Mouse (Mus musculus) gastrocnemius, postnatal 10 days (tissue): Measurements from ENCODE around the gene Ift20. TPM values are rescaled to one million over a fixed set of nuclear protein-coding genes. Genes with fewer than 3 reads are reported as not detected.

Experiments
- DNase-seq: peaks from one replicate; pipeline ENCODE4 v3.0.0; 2021; ENCODE audit warnings: mixed read lengths
- long read RNA-seq, 2 experiments: library from polyadenylated mRNA; stranded (forward); transcript quantifications; one replicate each; pipeline ENCODE4 v2.0.0; 2021
- total RNA-seq, 2 experiments: library from RNA; stranded (reverse); gene quantifications; 2 replicates each; pipeline ENCODE4 v1.2.3; 2021

The Ift20 gene
- total RNA-seq: 10 to 100 TPM; 28.0 to 39.1 TPM
- long read RNA-seq, experiment 1, transcript Ift20-203 (6 exons, 1,141 nt): major isoform, 13 of 25 reads
- long read RNA-seq, experiment 1, transcript Ift20-202 (5 exons, 582 nt): minor isoform, 8 of 25 reads
- long read RNA-seq, experiment 1, partial matches to known transcripts: 0 of 25 reads
- long read RNA-seq, experiment 1, other reads (novel, unspliced or antisense): 2 of 25 reads
- long read RNA-seq, experiment 2, transcript Ift20-203 (6 exons, 1,141 nt): major isoform, 18 of 23 reads
- long read RNA-seq, experiment 2, partial matches to known transcripts: 0 of 23 reads
- long read RNA-seq, experiment 2, other reads (novel, unspliced or antisense): 0 of 23 reads

DNA sequence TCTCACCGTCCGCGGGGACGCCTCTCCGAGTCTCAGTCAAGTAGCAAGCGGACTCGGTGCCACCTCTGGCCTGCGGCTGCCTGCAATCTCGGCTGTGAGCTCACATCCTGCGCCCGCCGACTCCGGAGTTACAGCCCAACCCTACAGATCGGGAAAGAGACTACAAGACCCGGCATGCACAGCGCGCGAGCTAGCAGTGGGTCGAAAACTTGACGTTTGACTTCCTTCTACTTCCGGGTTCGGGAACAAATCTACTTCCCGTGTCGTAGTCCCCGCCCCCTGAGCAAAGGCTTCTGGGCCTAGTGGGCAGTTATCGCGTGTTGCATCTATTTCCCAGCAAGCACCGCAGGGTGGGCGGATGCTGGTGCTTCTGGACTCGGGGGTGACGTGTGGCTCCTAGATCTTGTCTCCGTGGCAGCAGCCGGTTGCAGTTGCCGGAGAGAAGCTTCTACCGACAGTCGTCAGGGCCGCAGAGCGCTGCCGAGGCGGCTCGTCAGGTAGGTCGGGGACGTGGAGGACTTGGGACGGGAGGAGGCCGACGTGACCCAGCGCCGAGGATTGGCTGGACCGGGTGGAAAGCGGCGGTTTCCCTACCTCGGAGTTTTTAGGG lies at the start of gene Ift20, which contains the start of gene Tnfaip1:
Gene Ift20 (plus strand): TSS at position 282 of the 610 bp plus-strand sequence.
Gene Tnfaip1 (minus strand): TSS at position 253 of the 610 bp plus-strand sequence.
- peak; percentile 90 for DNase-seq

DNA sequence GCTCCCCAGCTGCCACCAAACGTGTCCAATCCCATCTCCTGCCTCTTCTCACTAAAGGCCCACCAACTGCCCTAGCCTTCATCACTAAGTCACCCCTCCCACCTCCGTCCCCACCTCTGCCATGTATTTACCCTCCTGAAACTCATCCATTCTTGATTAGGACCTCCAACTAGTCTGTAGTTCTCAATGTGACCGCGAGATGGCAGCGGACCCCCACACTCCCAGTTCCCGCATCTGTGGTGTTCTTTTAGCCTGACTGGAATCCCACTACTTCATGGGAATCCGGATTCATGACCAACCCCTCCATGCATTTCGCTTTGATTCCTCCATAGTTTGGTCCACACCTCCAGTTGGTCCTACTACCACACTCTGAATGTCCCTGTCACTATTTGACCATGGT lies 48.0 kb upstream of the Ift20 start:
- DNase-seq: peak; percentile 74

DNA sequence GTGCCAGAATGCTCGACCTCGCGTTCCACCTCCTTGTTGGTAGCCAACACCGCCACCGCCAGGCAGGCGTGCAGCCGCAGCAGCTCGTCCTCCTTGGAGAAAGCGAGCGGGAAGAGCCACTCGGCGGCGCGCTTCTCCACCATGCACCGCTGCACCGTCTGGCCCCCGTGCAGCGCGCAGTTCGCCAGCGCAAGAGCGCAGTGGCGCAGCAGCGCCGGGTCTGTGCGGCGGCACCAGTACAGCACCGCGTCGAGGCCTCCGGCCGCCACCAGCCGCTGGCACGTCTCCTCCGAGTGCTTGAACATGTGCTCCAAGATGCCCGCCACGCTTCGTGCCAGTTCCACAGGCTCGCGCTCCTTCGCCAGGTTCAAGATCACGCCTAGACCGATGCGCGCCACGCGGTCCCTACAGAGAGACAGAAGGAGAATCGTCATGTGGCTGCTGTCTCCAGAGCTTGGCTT lies 45.4 kb upstream of the Ift20 start:
- DNase-seq: no peak

DNA sequence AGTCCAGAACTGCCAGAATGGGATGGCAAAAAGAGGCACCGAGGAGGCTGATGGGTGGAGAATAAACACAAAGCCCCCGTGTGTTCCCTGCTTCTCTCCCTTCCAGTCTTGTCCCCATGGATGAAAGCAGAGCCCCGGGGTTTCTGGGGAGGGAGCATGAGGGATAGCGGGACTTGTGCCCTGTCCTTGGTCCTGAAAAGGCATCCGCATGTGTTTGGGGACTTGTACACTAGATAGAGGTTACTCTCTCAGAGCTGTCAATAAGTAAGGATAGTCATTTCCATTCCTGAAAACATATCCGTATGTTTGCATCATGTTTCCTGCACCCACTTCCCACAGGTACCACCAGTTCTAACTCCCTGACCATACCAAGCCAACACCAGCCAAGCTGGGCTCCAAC lies 40.3 kb upstream of the Ift20 start:
- DNase-seq: peak; percentile 25

DNA sequence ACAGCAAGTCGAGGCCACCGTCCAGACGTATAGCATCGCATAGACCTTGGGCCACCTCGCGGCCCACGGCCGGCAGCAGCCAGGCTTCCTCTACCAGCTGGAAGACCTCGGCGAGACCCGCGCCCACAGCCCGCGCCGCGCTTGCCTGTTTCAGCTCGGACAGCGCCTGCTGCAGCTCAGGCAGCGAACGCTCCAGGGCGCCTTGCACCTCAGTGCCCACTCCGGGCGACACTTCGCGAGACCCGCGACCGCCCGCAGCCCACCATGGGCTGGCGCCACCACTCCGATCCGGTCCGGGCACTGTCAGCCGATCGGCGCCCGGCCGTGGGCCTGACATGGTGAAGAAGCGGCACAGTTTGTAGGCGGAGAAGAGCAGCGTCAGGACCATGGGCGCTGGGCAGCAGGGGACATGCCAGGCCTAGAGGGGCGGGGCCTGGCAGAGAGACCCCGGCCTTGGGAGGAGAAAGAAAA lies 39.1 kb upstream of the Ift20 start:
- peak; percentile 39 for DNase-seq

DNA sequence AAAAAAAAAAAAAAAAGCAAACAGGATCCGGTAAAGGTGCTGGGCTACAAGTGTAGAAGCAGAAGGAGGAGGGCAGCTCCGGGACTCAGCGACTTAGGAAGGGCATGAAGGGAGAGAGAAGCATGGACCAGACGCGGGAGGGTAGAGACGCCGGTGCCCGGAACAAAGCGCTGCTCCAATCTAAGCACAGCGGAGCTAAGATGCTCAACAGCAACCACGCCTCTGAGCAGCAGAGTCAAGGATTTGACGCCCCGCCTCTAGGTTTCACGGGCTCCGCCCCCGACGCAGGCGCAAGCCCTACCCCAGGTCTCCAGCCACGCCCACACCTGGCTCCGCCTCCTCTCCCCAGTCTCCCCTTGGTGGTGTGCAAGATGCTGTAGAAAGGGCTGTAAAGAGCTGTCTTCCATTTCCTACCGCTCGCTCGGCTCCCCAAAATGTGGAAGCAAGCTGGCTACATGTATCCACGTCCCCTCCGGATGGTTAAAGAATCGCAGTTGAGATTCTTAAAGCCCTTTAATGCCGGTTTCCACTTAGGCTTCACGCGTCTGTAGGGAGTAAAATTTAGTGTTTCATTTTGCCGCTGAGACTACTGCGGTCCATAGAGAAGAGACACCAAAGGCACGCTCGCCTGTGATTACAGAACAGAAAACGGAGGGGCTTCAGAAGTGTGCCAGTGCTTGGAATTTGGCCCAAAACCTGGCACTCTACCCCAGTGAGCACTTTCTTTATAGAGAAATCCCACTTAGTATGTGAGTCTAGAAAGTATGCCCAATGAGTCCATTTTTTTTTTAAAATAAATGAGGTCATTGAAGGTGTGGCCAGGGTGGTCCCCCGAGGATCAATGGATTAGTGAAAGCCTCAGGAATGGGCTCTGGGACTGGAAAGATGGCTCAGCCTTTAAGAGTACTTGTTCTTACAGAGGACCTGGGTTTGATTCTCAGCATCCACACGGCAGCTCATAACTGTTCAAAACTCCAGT lies 38.3 kb upstream of the Ift20 start, which contains the start of gene Sarm1:
Gene Sarm1 (minus strand): TSS at position 211 of the 979 bp plus-strand sequence.
- DNase-seq: peak; percentile 88

DNA sequence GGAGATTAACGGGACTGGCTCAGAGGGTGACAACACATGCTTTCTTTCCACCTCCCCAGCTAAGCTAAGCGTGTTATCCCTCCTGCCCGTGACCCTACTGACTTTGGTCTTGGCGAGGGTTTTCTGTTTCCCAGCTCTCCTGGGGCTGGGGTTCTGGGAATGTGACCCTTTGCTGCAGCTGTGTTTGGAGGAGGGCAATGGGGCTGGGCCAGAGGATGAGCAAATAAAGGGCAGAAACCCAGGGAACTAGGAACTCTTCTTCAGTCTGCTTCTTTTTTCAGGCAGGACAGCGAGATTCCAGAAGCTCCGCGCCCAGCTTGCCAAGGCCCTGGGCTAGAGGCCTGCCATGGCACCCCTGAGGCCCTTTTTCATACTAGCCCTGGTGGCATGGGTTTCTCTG lies 37.2 kb upstream of the Ift20 start, which contains the start of gene Vtn:
Gene Vtn (plus strand): TSS at position 88 of the 400 bp plus-strand sequence.
- peak; percentile 35 for DNase-seq

DNA sequence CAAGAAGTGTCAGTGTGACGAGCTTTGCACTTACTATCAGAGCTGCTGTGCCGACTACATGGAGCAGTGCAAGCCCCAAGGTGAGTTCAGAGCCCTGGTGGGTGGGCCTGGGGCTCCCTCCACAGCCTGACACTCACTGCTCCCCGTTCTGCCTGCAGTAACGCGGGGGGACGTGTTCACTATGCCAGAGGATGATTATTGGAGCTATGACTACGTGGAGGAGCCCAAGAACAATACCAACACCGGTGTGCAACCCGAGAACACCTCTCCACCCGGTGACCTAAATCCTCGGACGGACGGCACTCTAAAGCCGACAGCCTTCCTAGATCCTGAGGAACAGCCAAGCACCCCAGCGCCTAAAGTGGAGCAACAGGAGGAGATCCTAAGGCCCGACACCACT lies 36.6 kb upstream of the Ift20 start:
- DNase-seq: no peak

DNA sequence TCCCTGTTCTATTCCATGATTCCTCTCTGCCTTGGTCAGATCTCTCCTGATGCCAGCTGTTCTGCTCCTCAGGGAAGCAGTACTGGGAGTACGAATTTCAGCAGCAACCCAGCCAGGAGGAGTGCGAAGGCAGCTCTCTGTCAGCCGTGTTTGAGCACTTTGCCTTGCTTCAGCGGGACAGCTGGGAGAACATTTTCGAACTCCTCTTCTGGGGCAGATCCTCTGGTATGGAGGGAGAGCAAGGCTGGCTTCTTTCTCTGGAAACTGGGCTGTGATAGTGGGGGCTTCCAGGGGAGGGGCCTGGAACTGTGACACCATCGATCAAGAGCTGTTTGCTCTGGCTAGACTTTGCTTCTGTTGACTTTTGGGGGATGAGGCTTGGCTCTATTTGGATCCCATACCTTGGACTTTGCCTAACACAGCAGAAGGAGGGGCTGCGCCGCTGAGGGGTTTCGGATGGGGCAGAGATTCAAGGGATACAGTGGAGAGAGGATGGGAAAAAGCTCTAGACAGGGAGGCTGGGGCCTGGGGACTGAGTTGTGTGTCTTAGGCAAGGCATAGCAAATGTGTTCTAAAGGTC lies 35.4 kb upstream of the Ift20 start:
- no peak for DNase-seq

DNA sequence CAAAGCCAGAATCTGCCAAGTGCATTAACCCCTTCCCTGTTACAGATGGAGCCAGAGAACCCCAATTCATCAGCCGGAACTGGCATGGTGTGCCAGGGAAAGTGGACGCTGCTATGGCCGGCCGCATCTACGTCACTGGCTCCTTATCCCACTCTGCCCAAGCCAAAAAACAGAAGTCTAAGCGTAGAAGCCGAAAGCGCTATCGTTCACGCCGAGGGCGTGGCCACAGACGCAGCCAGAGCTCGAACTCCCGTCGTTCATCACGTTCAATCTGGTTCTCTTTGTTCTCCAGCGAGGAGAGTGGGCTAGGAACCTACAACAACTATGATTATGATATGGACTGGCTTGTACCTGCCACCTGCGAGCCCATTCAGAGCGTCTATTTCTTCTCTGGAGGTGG lies 34.6 kb upstream of the Ift20 start:
- DNase-seq: no peak

DNA sequence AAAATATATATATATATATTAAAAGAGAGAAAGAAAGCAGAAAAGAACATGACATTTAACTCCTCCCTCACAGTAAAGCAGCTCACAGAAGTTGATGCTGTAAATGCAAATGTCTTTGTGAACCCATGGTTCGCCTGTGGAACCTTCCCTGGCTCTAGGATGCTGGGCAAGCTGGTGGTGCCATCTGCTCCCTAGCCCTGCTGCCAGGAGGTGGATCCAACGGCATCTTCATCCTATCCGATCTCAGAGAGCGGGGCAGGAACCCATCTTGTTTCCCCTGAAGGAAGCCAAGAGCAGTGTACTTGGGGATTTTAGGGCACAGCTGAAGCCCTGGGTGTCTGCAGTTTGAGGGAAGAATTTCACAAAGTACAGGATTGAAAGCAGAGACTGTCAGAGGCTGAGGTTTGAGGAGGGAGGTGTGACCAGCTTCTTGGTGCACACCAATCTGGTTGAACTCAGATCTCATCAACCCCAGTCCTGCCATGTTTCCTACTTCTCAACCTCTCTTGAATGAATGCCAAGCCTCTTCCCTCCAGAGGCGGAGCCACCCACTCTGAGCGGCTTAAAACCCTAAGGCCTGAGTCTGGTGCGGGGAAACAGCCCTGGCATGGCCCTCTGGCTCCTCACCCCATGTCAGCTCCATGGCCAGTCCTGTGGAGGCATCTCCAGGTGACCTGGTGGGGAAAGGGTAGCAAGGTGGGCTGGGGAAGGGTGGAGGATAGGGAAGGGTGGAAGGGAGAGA lies 33.1 kb upstream of the Ift20 start, which contains the start of gene Sebox:
Gene Sebox (plus strand): TSS at position 539 of the 742 bp plus-strand sequence.
- no peak for DNase-seq

DNA sequence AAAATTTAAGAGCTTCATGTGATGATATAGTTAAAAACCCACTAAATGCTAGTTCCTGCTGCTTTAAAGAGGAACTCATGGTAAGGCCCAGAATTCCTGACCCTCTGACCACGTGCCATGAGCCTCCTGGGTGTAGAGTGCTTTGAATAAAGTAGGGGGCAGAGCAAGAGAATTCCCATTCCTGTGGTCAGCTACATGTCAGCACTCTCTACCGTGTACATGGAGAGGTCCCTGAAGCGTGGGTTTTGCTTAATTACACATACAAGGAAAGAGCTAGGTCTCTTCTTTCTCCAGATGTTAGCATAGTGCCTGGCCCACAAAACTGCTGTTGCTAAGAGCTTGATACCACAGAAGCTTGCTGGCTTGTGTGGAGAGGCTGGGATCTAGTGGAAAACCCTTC lies 30.7 kb upstream of the Ift20 start:
- no peak for DNase-seq

DNA sequence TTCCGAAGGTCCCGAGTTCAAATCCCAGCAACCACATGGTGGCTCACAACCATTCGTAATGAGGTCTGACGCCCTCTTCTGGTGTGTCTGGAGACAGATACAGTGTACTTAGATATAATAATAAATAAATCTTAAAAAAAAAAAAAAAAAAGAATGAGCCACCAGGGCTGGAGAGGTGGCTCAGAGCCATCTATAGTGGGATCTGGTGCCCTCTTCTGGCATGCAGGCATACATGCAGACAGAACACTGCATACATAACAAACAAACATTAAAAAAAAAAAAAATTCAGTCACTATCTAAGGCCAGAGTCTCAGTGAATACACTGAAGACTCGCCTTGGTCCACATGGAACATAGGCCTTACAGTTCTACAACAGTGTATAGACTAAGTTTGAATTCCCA lies 27.0 kb upstream of the Ift20 start:
- DNase-seq: no peak

DNA sequence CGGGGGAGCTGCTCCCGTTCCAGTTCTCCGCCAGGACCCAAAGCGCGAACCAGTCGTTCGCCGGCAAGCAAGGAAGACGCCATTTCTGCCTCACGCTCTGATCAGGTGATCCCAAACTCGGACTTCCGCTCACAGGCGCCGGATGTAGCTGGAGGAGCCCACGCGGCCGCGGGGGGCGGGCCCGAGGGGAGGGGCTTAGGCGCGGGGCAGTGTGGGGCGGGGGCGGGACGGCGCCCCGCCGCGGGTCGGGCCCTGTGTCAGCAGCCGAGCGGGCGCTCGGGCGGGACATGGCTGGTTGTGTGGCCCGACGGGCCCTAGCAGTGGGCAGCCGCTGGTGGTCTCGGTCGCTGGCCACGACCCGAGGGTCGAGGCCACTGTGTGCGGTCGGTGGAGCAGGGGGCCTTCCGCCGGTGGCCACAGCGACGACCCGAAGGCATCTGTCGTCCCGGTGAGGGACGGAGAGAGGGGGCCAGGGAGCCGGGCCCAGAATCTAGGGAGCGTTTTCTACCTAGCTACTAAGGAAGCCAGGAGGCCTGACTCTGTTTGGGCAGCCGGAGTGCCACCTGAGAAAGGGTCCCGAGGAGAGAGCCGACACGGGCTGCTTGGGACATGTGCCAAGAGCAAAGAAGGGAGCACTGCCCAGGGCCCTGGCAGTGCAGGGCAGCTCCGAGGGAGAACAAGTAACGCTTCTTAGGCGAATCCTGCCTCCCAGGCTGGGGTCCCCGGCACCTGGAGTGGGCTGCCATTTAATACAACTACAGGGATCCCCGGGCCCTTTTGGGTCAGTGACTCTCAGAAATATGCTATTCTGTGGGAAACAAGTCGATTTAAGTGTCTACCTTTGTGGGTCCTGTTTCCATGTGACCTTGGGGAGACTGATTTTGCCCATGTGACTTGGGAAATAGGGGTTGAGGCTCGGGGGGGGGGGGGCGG lies 23.9 kb upstream of the Ift20 start, which contains the start of the genes Tmem199 and Poldip2:
Gene Tmem199 (minus strand): TSS at position 148 of the 933 bp plus-strand sequence.
Gene Poldip2 (plus strand): TSS at position 169 of the 933 bp plus-strand sequence.
- peak; percentile 90 for DNase-seq

DNA sequence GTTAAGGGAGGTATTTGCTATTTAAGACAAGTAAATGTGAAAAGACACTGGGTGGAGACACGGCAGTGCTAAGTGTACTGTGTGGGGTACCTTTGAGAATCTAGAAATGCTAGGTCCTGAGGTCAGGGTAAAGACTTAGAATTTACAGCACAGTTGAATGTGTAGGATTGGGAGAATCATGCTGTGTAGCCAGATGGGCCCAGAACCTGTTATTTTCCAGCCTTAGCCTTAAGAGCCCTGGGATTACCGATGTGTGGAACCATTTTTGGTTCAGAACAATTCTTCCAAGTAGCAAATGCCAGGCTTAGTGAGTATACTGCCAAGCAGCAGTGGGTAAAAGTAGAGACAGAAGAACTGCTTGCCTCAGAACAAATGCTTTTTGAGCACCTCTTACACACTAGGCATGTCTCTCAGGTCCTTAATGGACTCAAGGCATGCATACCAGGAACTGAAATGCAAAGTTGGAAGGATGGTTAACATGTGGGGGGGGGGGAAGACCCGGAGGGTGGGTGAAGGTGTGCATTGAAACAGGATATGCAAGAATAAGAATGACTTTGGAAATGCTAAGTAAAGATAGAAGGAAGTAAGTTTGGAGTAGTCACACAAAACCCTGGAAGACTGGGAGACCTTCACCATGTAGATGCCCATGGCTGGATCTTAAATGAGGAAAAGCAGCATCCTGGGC lies 22.9 kb upstream of the Ift20 start:
- DNase-seq: no peak

DNA sequence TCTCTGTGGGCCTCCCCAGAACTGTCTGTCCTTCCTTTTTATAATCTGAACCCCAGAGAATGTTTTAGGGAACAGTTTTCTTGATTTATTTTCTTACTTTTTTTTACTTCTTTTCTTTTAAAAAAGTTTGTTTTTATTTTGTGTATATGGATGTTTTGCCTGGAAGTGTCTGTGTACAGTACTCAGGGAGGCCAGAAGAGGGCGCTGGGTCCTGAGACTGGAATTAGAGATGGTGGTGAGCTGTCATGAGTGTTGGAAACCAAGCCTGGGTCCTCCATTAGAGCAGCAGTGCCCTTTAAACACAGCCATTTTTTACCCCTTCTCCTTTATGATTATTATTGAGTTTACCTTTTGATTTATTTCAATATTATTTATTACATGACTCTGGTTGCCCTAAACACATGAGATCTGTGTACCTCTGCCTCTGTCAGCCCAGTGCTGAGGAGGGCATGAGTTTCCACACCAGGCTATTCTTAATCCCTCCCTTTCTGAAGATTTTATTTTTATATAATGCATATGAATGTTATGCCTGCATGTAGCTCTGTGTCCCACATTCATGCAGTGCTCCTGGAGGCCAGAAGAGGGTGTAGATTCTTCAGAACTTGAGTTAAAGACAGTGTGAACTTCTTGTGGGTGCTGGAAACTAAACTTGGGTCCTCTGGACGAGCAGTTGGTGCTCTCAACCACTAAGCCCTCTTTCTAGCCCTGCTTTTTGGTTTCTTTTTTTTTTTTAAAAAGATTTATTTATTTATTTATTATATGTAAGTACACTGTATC lies 20.4 kb upstream of the Ift20 start:
- no peak for DNase-seq

DNA sequence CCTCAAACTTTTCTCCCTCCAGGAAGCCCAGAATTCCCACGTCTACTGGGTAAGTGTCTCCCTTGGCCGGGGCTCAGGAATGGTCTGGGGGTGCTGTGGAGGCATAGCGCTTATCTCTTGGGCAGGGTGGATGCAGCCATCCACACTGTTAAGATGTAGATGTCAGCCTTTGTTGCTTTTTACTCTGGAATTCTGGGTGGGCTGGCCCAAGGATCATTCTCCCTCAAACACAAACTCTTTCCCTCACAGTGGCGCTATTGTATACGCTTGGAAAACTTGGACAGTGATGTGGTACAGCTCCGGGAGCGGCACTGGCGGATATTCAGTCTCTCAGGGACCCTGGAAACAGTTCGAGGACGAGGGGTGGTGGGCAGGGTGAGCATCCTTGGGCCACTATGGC lies 17.2 kb upstream of the Ift20 start:
- no peak for DNase-seq

DNA sequence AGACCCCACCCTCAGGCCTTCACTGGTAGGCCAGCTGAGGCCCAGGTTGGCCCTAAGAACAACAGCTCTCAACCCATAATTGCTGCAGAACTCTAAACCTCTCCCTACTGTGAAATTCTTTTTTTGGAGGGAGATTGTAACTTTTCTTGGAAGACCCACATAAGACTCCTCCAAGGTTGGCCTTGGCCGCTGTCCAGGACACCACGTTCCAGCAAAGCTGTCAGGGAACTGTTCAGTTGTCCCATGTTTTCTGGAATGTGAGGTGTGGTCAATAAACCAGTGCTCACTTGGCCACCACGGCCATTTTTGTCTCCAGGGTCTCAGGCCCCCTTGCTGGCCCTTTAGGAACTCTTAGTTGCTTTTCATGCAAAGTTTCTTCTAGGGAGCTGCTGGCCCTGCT lies 14.3 kb upstream of the Ift20 start:
- DNase-seq: no peak
